Mouse (Mus musculus) heart, adult 2 months (tissue): ENCODE measurements at regions not wholly inside any gene's neighbourhood (a gene's known extent, or its start where the extent isn't known, plus 50 kb on each side); places are given as distances from the start of the nearest gene placed in this dataset.
"Not testable (repeated sequence)": the region's sequence is repeated elsewhere in the genome, so short reads cannot be mapped to it uniquely, and the experiment has no call there.

ENCODE experiments used
- EP300 ChIP-seq: fragments of 200-500 bp; IDR thresholded peaks from 2 replicates; pipeline ENCODE4 v1.6.1; 2011; ENCODE audit warnings: low read depth, low read length, control low read depth; ENCODE audit not compliant: insufficient read depth
- POLR2A ChIP-seq: fragments of 200-500 bp; IDR thresholded peaks from 2 replicates; pipeline ENCODE4 v1.6.1; 2011; ENCODE audit warnings: mild to moderate bottlenecking, low read depth, low read length, control low read depth; ENCODE audit not compliant: insufficient read depth

DNA sequence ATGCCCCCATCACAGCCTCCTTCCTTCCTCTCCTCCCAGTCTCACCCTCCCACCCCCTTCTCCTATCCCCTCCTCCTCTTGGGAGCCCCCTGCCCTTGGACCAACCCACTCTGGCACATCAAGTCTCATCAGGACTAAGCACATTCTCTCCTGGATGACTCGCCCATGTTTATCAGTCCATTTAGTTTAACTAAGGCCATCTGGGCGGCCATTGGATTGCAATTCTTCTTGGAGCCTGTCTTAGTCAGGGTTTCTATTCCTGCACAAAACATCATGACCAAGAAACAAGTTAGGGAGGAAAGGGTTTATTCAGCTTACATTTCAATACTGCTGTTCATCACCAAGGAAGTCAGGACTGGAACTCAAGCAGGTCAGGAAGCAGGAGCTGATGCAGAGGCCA, 128.4 kb upstream of the 1700056E22Rik start:
- TF ChIP-seq POLR2A, EP300: not testable (repeated sequence)
